Mouse (Mus musculus) cortical plate, adult 2 months (tissue): ENCODE measurements around the gene Fam173a. TPM values are rescaled to one million over a fixed set of nuclear protein-coding genes. Genes with fewer than 3 reads are reported as not detected.

Experiments used
- H3K27ac ChIP-seq: fragments of 200-500 bp; 2 replicates; pipeline ENCODE4 v1.5.1; 2012; ENCODE audit warnings: low read length, control low read depth, inconsistent platforms; ENCODE audit not compliant: insufficient read depth
- H3K4me1 ChIP-seq: fragments of 200-500 bp; 2 replicates; pipeline ENCODE4 v1.6.1; 2011; ENCODE audit warnings: low read length; ENCODE audit not compliant: control insufficient read depth, insufficient read depth
- H3K4me3 ChIP-seq: fragments of 200-500 bp; 2 replicates; pipeline ENCODE4 v1.5.1; 2011; ENCODE audit warnings: mild to moderate bottlenecking, low read length, control low read depth; ENCODE audit not compliant: insufficient read depth
- CTCF ChIP-seq: fragments of 200-500 bp; IDR thresholded peaks from 2 replicates; pipeline ENCODE4 v1.5.1; 2011; ENCODE audit warnings: mild to moderate bottlenecking, control low read depth, low read length; ENCODE audit not compliant: insufficient read depth; ENCODE audit errors: extremely low read depth
- POLR2A ChIP-seq: fragments of 200-500 bp; IDR thresholded peaks from 2 replicates; pipeline ENCODE4 v1.6.1; 2011; ENCODE audit warnings: mild to moderate bottlenecking, low read length, control low read depth; ENCODE audit not compliant: insufficient read depth; ENCODE audit errors: extremely low read depth
- polyA plus RNA-seq: library from polyadenylated mRNA; depleted of rRNA; stranded (reverse); fragments of >200 nt; gene quantifications from 2 replicates; pipeline ENCODE4 v1.2.3, GENCODE M21; 2012

Fam173a gene
- polyA plus RNA-seq, 1 experiment: 152 TPM

DNA sequence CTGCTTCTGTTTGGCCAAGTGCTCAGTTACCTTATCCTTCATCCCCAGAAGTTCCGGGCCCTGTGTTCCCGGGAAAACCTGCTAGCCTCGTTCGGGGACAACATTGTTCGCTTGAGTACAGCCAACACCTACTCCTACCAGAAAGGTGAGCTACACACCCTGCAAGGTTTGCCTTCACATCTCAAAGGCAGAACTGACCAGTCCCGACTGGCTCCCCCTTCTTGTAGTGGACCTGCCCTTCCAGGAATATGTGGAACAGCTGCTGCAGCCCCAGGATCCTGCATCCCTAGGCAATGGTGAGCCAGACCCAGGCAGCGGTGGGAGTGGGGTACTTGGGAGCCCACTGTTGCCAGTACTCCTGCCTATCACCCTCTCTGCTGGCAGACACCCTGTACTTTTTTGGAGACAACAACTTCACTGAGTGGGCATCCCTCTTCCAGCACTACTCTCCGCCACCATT lies 36.9 kb upstream of the Fam173a start:
- peak overlapping the region; percentile 75 for H3K4me3 ChIP-seq
- TF ChIP-seq POLR2A (no peak), CTCF (no peak)
- H3K4me1 ChIP-seq: peaks cover 2% of the 10 kb centered on the region; the same call in 1 of the 2 replicates
- no peak overlapping the region for H3K27ac ChIP-seq

DNA sequence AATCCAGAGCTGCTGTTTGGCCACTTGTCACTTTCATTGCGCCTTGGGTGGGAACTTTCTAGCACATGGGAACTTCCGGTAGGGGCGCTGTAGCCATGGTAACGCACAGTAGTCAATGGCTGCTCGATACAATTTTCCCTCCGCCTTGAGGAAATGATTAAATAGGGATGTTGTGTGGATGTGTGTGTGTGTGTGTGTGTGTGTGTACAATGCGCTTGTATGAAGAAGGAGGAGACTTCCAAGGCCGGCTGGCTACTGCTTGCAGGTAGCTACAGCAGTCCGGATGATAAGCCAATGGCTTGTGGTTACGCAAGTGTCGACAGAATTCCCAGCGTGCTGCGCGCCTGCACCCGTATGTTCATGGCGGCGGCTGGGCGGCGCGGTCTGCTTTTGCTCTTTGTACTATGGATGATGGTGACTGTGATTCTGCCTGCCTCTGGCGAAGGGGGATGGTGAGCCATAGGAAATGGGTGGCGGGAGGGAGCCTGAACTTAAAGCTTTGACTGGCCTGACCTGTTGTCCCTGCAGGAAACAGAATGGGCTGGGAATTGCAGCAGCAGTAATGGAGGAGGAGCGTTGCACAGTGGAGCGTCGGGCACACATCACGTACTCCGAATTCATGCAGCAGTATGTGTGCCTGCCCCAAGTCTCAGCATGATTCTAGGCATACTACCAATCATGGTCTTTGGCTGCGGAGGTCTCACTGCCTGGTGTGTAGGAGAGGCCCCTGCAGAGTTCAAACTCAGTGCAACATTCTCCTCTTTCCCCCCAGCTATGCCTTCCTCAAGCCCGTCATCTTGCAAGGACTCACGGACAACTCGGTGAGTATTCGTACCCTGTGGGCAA lies 36.2 kb upstream of the Fam173a start, which contains the start of gene Jmjd8:
TSS of gene Jmjd8 (plus strand) at position 156 of the 846 bp plus-strand sequence.
- H3K27ac ChIP-seq: peak within 1 kb of the TSS; percentile 39; the same call in 1 of the 2 replicates
- peaks cover 8% of the 10 kb centered on the region for H3K4me1 ChIP-seq
- TF ChIP-seq CTCF: peak; percentile 46
- TF ChIP-seq POLR2A: peak; percentile 73
- H3K4me3 ChIP-seq: peak within 1 kb of the TSS; percentile 75

DNA sequence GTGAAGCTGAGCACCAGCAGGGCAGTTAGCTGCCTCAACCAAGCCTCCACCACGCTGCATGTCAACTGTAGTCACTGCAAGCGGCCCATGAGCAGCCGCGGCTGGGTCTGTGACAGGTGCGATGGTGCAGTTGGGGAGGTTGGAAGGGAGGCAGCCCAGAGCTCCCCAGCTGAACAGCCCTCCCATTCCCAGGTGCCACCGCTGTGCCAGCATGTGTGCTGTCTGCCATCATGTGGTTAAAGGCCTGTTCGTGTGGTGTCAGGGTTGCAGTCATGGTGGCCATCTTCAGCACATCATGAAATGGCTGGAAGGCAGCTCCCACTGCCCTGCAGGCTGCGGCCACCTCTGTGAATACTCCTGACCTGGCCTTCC lies 35.5 kb upstream of the Fam173a start:
- Histone ChIP-seq H3K27ac (no peak overlapping the region), H3K4me3 (peak overlapping the region; percentile 75; the same call in 1 of the 2 replicates), H3K4me1 (peaks cover 9% of the 10 kb centered on the region)
- no peak for TF ChIP-seq CTCF
- no peak for TF ChIP-seq POLR2A

DNA sequence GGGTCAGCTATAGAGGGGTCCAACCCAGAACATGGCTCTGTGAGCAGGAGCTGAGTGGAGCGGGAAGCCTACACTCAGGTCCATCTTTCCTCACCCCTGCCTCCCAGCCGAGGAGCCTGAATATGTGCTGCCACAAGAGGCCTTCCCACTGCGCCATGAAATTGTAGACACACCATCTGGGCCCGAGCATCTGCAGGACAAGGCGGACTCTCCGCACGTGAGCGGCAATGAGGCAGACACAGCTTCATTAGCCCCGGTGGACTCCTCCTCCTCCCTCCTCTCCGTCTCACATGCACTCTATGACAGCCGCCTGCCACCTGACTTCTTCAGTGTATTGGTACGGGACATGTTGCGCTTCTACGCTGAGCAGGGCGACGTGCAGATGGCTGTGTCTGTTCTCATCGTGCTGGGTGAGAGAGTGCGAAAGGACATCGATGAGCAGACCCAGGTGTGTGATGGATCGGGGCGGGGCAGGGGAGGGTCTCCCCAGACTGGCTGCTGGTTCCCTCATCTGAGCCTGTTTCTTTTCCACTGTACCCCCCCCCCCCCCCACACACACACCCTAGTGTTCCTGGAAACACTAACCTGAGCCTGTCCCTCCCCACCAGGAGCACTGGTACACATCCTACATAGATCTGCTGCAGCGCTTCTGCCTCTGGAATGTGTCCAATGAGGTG lies 35.0 kb upstream of the Fam173a start:
- Histone ChIP-seq H3K4me1 (peaks cover 9% of the 10 kb centered on the region), H3K27ac (no peak overlapping the region), H3K4me3 (no peak overlapping the region)
- no peak for TF ChIP-seq POLR2A
- no peak for TF ChIP-seq CTCF

DNA sequence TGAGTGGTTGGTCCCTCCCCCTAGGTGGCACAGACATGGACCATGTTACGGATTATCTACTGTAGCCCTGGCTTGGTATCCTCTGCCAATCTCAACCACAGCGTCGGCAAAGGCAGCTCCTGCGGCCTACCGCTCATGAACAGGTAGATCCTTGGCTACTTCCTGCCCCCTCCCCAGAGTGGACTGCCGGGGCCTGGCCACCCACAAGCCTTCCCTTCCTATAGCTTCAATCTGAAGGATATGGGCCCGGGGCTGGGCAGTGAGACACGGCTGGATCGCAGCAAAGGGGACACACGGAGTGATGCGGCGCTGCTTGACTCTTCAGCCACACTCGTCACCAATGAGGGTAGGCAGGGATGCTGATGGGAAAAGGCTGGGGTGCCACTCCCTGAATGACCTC lies 34.3 kb upstream of the Fam173a start:
- TF ChIP-seq POLR2A (no peak), CTCF (no peak)
- H3K27ac ChIP-seq: no peak overlapping the region
- H3K4me1 ChIP-seq: peaks cover 9% of the 10 kb centered on the region
- H3K4me3 ChIP-seq: no peak overlapping the region

DNA sequence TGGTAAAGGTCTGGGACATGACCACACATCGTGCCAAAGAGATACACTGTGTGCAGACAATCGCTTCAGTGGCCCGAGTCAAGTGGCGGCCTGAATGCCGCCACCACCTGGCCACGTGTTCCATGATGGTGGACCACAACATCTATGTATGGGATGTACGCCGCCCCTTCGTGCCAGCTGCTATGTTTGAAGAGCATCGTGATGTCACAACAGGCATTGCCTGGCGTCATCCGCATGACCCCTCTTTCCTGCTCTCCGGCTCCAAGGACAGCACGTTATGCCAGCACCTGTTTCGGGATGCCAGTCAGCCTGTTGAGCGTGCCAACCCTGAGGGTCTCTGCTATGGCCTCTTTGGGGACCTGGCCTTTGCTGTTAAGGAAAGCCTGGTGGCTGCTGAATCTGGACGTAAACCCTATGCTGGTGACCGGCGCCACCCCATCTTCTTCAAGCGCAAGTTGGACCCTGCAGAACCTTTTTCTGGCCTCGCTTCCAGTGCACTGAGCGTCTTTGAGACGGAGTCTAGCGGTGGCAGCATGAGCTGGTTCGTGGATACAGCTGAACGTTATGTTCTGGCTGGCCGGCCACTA lies 33.4 kb upstream of the Fam173a start:
- no peak overlapping the region for H3K27ac ChIP-seq
- peaks cover 7% of the 10 kb centered on the region for H3K4me1 ChIP-seq
- no peak overlapping the region for H3K4me3 ChIP-seq
- no peak for TF ChIP-seq CTCF
- TF ChIP-seq POLR2A: no peak

DNA sequence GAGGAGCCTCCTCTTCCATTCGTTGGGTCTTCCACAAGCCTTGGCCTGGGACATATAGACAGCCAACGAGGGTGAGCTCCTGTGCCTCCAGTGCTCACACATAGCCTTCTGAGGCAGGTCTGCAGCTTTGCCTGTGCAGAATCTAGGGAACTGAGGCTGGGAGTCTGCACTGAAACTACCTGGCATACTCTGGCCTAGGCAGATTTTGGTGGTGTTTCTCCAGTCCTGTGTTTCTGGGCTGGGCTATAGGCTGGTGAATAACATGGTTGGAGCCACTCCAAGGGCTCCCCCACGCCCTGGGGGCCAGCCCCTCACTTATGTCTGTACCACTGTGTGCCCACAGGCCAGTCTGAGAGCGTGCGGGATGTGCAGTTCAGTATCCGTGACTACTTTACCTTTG lies 32.6 kb upstream of the Fam173a start:
- peaks cover 7% of the 10 kb centered on the region for H3K4me1 ChIP-seq
- H3K4me3 ChIP-seq: no peak overlapping the region
- H3K27ac ChIP-seq: no peak overlapping the region
- no peak for TF ChIP-seq POLR2A
- TF ChIP-seq CTCF: no peak

DNA sequence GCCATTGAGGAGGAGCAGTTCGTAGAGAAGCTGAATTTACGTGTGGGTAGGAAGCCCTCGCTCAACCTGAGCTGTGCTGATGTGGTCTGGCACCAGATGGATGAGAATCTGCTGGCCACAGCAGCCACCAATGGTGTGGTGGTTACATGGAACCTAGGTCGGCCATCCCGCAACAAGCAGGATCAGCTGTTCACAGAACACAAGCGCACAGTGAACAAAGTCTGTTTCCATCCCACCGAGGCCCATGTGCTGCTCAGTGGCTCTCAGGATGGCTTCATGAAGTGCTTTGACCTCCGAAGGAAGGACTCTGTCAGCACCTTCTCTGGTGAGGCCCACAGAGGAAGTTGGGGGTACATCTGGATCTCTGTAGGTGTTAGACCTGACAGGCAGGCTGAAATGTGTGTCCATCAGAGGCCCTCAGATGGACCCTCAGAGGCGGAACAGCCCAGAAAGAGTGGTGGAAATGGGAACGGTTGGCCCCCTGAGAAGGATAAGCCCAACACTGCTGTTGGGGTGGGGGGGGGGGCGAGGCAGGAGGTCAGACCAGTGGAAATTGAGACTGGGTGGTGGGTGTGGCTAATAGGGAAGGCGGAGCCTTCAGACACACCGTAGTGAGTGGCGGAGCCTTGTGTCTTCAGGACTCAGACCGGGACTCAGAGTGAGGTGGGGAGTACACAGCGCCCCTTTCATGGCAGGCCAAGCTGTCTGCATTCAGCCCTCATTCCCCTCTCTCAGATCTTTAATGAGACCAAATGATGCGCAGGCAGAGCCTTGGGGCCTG lies 31.9 kb upstream of the Fam173a start:
- Histone ChIP-seq H3K4me3 (peak overlapping the region; percentile 65), H3K27ac (no peak overlapping the region), H3K4me1 (peaks cover 7% of the 10 kb centered on the region)
- TF ChIP-seq POLR2A (no peak), CTCF (no peak)

DNA sequence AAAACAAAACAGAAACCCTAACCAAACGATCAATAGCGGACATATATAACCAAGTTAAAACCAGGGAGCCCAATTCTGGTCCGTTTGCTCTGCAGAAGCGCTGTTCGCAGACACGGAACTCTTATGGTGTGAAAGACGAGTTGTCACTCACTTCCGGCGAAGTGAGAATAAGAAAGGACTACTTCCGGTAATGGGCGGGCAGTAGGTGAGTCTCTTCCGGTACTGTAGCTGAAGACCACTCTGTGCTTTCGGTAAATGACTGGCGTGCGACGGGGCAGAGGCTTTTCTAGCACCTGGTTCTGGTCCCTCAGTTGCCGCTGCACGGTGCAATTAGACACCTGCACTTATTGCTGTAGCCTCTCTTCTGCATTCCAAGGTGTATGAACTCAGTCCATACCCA lies 30.8 kb upstream of the Fam173a start, which contains the start of gene Wdr24:
TSS of gene Wdr24 (plus strand) at position 176 of the 400 bp plus-strand sequence.
- Histone ChIP-seq H3K27ac (no peak within 1 kb of the TSS), H3K4me1 (peaks cover 7% of the 10 kb centered on the region), H3K4me3 (peak within 1 kb of the TSS; percentile 65)
- TF ChIP-seq CTCF (no peak), POLR2A (peak; percentile 61; the same call in 1 of the 2 replicates)
